Mouse (Mus musculus): ENCODE data around the gene Bcat1.
"Not testable (repeated sequence)": the region's sequence is repeated elsewhere in the genome, so short reads cannot be mapped to it uniquely, and the experiment has no call there.

Bcat1 gene

DNA sequence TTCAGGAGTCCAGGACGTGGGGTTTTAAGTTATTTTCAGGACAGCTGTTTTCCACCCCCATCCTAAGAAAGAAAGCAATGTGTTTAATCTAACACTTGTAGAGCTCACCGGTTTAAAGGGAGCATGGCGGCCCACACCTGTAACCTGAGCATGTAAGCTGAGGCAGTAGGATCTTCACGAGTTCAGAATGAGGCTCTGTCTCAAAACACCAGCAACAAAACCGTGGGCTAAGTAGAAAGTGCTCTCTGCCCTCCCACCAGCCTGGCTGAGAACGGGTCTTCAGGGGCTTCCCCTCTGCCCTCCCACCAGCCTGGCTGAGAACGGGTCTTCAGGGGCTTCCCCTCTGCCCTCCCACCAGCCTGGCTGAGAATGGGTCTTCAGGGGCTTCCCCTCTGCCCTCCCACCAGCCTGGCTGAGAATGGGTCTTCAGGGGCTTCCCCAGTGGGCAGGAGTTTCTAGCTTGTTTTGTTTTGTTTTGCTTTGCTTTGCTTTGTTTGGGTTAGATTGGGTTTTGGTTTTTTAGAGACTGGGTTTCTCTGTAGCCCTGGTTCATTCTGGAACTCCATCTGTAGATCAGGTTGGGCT is 17.1 kb upstream of the Bcat1 start:
- not testable (repeated sequence) for DNase-seq (ENCODE audit: extremely low read depth, low read depth)

DNA sequence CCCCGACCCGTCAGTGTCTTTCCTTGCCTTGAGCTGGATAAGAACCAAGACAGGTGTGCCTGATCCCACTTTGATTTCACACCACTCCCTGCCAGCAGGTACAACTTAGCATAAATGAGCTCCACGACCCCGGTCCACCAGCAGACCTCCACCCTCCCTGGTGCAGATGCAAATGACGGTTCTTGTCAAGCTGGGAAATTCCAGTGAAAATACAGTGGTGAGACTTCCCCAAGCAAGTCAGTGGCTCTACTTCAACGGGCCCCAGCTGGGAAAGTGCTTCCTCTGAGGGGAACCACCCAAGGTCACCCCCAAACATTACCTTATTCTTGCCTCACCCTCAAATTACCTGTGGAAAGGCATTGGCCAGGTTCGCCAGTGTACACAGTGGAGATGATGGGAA is 16.0 kb upstream of the Bcat1 start:
- DNase-seq (ENCODE audit: extremely low read depth, low read depth), result no peak

DNA sequence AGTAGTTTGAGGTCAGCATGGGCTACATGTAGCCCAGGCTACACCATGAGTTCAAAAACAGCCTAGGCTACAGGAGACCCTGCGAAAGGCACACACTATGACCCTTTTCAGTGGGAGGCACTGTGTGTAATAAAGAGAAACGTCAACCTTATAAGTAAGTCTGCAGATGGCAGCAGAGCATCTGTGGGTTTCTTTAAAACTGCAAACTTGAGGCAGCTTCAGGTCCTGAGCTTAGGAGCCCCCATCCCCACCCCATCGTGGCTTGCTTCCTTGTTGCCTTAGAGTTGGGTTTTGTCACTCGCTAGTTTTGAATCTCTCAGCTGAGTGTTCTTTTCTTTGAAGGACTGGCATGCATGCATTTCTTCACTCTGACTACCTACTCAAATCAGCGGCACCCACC is 14.9 kb upstream of the Bcat1 start:
- DNase-seq (ENCODE audit: extremely low read depth, low read depth), result no peak

DNA sequence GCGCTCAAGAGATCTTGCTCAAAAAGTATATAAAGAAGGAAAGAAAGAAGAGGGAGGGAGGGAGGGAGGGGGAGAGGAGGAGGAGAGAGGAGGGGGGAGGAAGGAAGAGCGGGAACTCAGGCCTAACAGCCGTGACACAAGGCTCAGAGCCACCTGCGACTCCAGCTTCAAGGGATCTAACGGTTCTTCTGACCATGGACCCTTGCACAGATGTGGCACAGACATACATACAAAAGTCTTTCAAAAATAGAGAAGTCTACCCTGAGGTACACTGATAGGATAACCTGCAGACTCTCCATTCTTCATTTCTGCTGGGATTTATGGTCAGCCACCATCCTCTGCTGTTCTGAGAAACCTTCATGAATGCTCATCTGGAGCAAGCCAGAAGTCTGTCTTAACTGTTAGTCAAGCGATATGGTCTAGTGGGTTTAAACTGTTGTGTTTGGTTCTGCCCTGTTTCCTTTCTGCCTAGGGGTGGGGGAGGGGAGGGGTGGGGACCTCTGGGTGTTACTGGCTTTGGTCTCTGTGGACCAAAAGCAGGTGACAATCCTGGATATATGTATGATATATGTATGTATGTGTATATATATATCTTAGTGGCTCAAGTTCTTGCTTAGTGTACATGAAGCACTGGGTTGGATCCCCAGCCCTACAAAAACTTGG is 14.3 kb upstream of the Bcat1 start:
- DNase-seq (ENCODE audit: extremely low read depth, low read depth), result no peak

DNA sequence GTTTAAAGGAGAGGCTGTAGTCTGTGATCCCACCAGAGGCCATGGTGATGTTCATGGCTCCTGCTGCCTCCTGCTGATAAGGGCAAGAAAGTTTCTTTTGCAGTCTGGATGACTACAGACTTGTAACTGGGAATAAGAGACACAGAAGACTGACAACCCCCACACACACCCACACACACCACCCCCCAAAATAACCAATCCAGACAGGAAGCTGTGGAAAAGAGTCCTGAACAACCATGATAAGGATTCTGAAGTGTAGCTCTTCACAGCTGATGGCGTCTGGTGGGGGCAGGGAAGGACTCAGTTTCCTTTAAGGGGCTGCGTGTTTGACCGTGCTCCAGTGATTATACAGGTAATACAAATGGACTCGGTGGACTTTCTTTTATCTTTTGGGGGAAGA is 13.4 kb upstream of the Bcat1 start:
- DNase-seq (ENCODE audit: extremely low read depth, low read depth), result peak; percentile 60

GRCm38 (mm10) chr6:145088451-145089113 is 12.6 kb upstream of the Bcat1 start:
- DNase-seq (ENCODE audit: extremely low read depth, low read depth), result no peak

DNA sequence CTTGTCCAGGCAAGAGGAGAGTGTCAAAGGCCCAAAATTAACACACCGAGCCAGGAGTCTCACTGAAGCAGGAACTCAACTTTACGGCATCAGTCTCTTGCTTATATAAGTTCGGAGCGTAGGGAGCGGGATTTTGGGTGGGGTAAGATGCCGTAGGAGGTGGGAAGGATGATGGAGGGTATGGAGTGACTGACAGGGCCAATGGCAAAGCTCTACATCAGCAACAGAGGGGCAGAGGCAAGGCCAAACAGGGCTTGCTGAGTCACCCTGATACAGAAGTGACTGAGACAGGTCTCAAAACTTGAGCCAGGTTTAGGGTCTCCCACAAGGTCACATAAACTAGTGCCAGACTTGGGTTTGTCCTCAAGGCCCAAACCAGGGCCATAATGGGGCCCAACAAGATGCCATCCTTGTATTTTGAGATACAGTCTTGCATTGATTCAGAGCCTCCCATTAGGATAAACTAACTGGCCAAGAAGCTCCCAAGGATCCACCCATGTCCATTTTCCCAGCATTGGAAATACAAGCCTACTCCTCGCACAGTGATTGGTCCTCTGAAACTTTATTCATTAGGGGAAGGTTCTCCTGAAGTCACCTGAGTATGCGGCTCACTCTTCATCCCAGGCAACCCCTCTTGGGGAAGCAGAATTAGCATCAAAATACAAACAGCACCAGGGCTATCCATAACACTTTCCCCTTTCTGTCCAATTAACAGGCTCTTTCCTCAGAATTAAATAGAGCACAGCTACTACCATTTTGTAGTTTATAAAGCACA is 8.5 kb upstream of the Bcat1 start:
- no peak for DNase-seq (ENCODE audit: extremely low read depth, low read depth)

DNA sequence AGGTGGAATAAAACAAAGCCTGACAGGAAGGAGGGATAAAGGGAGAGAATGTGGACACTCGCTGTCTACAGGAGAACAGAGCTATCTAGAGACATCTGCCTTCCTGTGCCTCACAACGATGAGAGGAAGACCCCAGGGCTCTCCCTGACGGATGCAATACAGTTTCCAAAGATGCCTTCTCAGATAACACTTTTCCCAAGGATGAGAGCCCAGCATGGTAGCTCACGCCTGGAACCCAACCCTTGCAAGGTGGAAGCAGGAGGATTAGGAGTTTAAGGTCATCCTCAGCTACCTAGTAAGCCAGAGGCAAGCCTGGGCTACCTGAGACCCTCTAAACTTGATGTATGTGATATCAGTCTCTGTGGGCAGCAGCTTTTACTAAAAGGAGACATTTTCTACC is 5.7 kb upstream of the Bcat1 start:
- DNase-seq (ENCODE audit: extremely low read depth, low read depth), result no peak

- no peak for DNase-seq (ENCODE audit: extremely low read depth, low read depth)
Measured at GRCm38 (mm10) chr6:145079087-145079759, 3.2 kb upstream of the Bcat1 start.

- DNase-seq (ENCODE audit: extremely low read depth, low read depth), result no peak
Measured at GRCm38 (mm10) chr6:145076286-145076685, 302 bp upstream of the Bcat1 start.

GRCm38 (mm10) chr6:145075088-145075547 is 866 bp downstream of the Bcat1 start:
- DNase-seq (ENCODE audit: extremely low read depth, low read depth), result no peak

GRCm38 (mm10) chr6:145074461-145074860 is 1.5 kb downstream of the Bcat1 start:
- DNase-seq (ENCODE audit: extremely low read depth, low read depth), result no peak

DNA sequence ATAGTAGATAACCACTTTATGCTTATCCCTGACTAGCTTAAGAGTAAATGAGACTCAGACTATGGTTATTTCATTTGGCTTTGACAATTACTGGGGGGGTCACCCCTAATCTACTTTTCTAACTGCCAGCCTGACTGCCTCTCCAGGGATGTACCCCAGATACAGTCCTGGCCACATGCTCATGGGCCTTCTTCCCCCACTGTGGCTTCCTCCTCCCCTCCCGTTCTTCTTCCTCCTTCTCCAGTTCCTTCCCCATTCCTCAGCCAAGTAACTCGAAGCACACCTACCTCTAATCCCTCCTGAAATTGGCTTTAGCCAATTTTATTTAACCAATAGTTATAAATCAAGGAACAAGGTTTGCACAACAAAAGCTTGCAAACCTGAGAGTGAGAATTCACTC is 6.1 kb downstream of the Bcat1 start:
- DNase-seq (ENCODE audit: extremely low read depth, low read depth), result no peak

DNA sequence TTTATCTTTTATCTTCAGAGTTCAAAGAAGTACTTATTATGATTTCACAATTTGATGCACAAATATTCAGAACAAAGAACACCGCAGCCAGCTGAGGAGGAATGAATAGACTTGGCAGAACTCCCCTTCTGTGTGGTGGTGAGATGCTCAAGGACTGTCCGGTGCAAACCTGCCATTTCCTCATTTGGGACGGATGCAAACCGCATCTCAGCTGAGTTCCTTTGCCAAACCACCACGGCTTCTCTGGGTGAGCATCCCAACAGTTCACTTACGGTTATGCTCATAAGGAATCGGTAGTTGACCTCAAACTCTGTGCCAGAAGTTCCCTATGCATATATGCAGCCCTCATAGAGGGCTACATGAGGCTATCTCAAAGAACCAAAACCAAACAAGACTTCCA is 6.6 kb downstream of the Bcat1 start:
- no peak for DNase-seq (ENCODE audit: extremely low read depth, low read depth)

DNA sequence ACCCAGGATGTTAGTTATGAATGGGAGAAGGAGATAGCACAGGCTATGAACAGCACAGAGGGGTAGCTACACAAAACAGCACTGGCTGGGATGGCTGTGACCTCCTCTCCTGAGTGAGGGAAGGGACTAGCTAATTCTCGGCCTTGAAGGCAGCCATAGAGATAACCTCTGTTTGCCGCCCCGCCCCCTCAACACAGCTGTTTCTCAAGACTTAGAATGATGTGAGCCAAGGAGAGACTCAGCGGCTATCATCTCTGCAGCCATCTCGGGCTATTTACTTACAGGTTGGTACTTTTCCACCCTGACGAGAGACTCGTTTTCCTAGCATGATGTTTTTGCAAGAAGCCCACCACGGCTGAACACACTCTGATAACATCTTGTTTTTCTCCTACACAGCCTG is 8.3 kb downstream of the Bcat1 start:
- DNase-seq (ENCODE audit: extremely low read depth, low read depth), result no peak

GRCm38 (mm10) chr6:145066416-145066815 is 9.6 kb downstream of the Bcat1 start:
- no peak for DNase-seq (ENCODE audit: extremely low read depth, low read depth)

DNA sequence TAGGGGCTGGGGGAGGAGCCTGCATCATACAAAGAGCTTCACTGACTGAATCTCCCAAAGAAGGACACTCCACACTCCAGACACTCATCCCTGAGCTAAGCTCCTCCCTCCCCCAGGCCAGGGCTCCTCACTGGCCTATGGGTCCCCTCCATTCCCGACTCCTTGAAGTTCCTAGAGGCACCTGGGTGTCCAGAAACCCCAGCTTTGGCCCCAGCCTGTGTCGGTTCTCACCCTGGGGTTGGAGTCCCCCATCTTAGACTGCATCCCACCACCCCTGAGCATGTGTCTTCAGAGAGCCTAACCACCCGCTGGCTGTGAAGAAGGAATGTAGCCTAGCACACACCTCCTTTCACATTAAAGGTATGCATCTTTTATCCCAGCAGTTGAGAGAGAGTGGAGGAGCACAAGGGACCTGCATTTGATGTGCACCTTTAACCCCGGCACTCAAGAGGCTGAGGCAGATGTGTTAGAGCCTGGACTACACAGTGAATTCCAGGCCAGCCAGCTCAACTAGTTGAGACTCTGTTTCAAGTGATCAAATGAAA is 10.6 kb downstream of the Bcat1 start:
- no peak for DNase-seq (ENCODE audit: extremely low read depth, low read depth)

- DNase-seq (ENCODE audit: extremely low read depth, low read depth), result no peak
Measured at GRCm38 (mm10) chr6:145064104-145064503, 11.9 kb downstream of the Bcat1 start.

- DNase-seq (ENCODE audit: extremely low read depth, low read depth), result no peak
Measured at GRCm38 (mm10) chr6:145063212-145063868, 12.6 kb downstream of the Bcat1 start.

GRCm38 (mm10) chr6:145062763-145063162 is 13.2 kb downstream of the Bcat1 start:
- DNase-seq (ENCODE audit: extremely low read depth, low read depth), result no peak

DNA sequence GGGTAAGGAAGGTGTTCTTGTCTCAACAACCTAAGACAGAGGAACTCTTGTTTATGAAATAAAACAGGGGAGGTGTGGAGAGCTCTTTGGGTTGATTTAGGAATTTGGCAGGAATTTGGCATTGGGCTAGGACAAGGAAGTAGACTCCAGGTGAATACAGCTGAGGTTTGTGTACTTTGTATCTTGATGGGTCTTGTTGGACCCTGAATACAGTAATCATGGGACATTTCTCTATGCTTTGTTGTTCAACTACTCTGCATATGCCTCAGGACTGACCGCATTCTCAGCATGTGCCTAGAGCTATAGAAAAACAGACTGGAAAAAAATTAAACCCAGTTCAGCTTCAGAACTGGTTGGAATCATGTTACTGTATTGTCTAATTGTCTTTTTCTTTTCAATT is 14.6 kb downstream of the Bcat1 start:
- DNase-seq (ENCODE audit: extremely low read depth, low read depth), result no peak
